In the genomic region with DNA sequence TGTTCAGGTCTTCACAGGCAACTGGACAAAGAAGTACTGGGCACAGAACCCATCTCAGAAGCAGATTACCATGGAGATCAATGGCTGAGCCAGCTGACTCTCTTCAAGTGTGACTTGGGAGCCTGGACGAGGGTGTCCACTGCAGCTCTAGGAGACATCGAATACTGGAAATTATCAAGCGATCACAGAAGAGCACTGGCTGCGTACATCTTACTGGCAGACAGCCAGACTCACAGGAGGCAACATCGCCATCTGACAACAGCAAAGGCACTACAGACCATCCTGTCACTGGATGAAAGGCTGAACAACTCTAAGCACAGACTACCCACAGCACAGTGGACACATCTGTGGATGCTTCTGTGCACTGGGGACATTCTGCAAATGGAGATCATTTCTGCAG, we compare ENCODE assay signal across 20 mouse cellular contexts. TPM values are rescaled to one million over a fixed set of nuclear protein-coding genes. Genes with fewer than 3 reads are reported as not detected.
A peak's percentile ranks its signal among the peaks of the same experiment; 100 is the strongest.
DNase-seq lines count a peak whose midpoint lies in the region; ATAC-seq lines count a peak whose summit lies in the region.
"Had no signal": no experiment of that assay in that cellular context is flagged by ENCODE, and none has a peak within 500 bp of the region (broad histone marks: within the 10 kb centered on the region; RNA-seq: fewer than 3 reads in every experiment).

No protein-coding gene starts in this region.

- peak; percentile 27 to 34 for DNase-seq in cerebellum, postnatal 10 days
- no peak for DNase-seq in cerebellum, postnatal 36 days
- DNase-seq in spleen, adult 12 weeks (ENCODE audit: low spot score), result peak; percentile 38
- no peak for DNase-seq in spleen, postnatal 10 days (ENCODE audit: low spot score in 2 of 2)
- DNase-seq in thymus, postnatal 25 days, result no peak
- no peak for DNase-seq in embryo, embryonic 9.5 days (ENCODE audit: extremely low spot score)
- DNase-seq in embryo, embryonic 11 days, result no peak
- DNase-seq: adrenal gland, adult 2 months; adrenal gland, postnatal 14 days; cerebellum, adult 18-20 months; cerebellum, adult 9-11 months; gastrocnemius, postnatal 25 days; heart, adult 18-20 months; heart, postnatal 10 days; heart, postnatal 36 days had no signal

- ATAC-seq in erythroid progenitor cell, adult 5-6 weeks (replicated peaks; ENCODE audit: low FRiP score, poor library complexity, severe bottlenecking), result peak; percentile 76
- ATAC-seq: forebrain, embryonic 15.5 days; hindbrain, embryonic 16.5 days; intestine, embryonic 15.5 days had no signal

RNA-seq across cellular contexts. Expression of gene Hp, which starts 13.2 kb away (rescaled TPM):
- 70.4 and 83.3 TPM in 2 replicates for total RNA-seq in erythroid progenitor cell, adult 5-6 weeks (2015; ENCODE audit: low replicate concordance)
- 65.3 and 67.6 TPM in 2 replicates for total RNA-seq in erythroid progenitor cell, adult 5-6 weeks (2017; ENCODE audit: low replicate concordance)
- total RNA-seq: ES-E14 had no signal

RNA-seq across cellular contexts. Expression of gene Dhodh, which starts 16.3 kb away (rescaled TPM):
- 4.7 and 7.1 TPM in 2 replicates for total RNA-seq in erythroid progenitor cell, adult 5-6 weeks (2015; ENCODE audit: low replicate concordance)
- 3.4 and 7.3 TPM in 2 replicates for total RNA-seq in erythroid progenitor cell, adult 5-6 weeks (2017; ENCODE audit: low replicate concordance)

RNA-seq across cellular contexts. Expression of gene Pkd1l3, which starts 22.2 kb away (rescaled TPM):
- total RNA-seq in erythroid progenitor cell, adult 5-6 weeks (2015; ENCODE audit: low replicate concordance), result not detected in 2 replicates
- not detected in 2 replicates for total RNA-seq in erythroid progenitor cell, adult 5-6 weeks (2017; ENCODE audit: low replicate concordance)
- total RNA-seq: gastrocnemius, postnatal 25 days; heart, postnatal 36 days had no signal

RNA-seq across cellular contexts. Expression of gene Txnl4b, which starts 26.5 kb away (rescaled TPM):
- 4.0 and 8.0 TPM in 2 replicates for total RNA-seq in erythroid progenitor cell, adult 5-6 weeks (2015; ENCODE audit: low replicate concordance)
- 10.7 and 11.5 TPM in 2 replicates for total RNA-seq in erythroid progenitor cell, adult 5-6 weeks (2017; ENCODE audit: low replicate concordance)

RNA-seq across cellular contexts. Expression of gene Dhx38, which starts 26.5 kb away (rescaled TPM):
- 8.0 and 12.6 TPM in 2 replicates for total RNA-seq in erythroid progenitor cell, adult 5-6 weeks (2015; ENCODE audit: low replicate concordance)
- total RNA-seq in erythroid progenitor cell, adult 5-6 weeks (2017; ENCODE audit: low replicate concordance), result 21.2 and 29.7 TPM in 2 replicates

Comparison
In these comparisons a context has a peak if more than half of its experiments do, and no peak if none do; other contexts are left out.
1. DNase-seq: peak in cerebellum, postnatal 10 days (2 of 2) and spleen, adult 12 weeks (single experiment); none in cerebellum, postnatal 36 days (0 of 2), spleen, postnatal 10 days (0 of 2), thymus, postnatal 25 days (single experiment), embryo, embryonic 9.5 days (single experiment) and embryo, embryonic 11 days (single experiment).